Mouse (Mus musculus) heart, embryonic 14.5 days (tissue): ENCODE data around the gene Cpa1. TPM values are rescaled to one million over a fixed set of nuclear protein-coding genes. Genes with fewer than 3 reads are reported as not detected.

ENCODE experiments used
- ATAC-seq: fragments of 200-750 bp; cut with Nextera tagmentation; 2 replicates; pipeline ENCODE4 v1.8.0; 2017; ENCODE audit warnings: low read depth, moderate TSS enrichment; ENCODE audit not compliant: insufficient number of reproducible peaks, insufficient read depth, low FRiP score
- H3K27ac ChIP-seq, 2 experiments: fragments of 200-500 bp in 1 of 2; fragments of 300-500 bp in 1 of 2; sonication (generic) in 1 of 2; replicated peaks in 1 of 2; 2 replicates each; pipeline ENCODE4 v1.5.1; 2012 to 2014; ENCODE audit warnings: low read depth in 2 of 2, low read length in 2 of 2, control low read depth in 1 of 2, mild to moderate bottlenecking in 1 of 2, mixed read lengths in 1 of 2; ENCODE audit not compliant: control insufficient read depth in 1 of 2, insufficient read depth in 1 of 2
- H3K27me3 ChIP-seq: fragments of 300-500 bp; sonication (generic); 2 replicates; pipeline ENCODE4 v1.6.1; 2014; ENCODE audit warnings: mild to moderate bottlenecking, low read length, control low read depth; ENCODE audit not compliant: control insufficient read depth, insufficient read depth
- H3K36me3 ChIP-seq: fragments of 300-500 bp; sonication (generic); 2 replicates; pipeline ENCODE4 v1.6.1; 2014; ENCODE audit warnings: mild to moderate bottlenecking, control low read depth, low read length, mixed read lengths; ENCODE audit not compliant: control insufficient read depth, insufficient read depth
- H3K4me1 ChIP-seq, 2 experiments: fragments of 200-500 bp in 1 of 2; fragments of 300-500 bp in 1 of 2; sonication (generic) in 1 of 2; 2 replicates each; pipeline ENCODE4 v1.6.1; 2012 to 2014; ENCODE audit warnings: low read length in 2 of 2, control low read depth in 1 of 2, mixed read lengths in 1 of 2; ENCODE audit not compliant: control insufficient read depth in 2 of 2, insufficient read depth in 2 of 2
- H3K4me2 ChIP-seq: fragments of 300-500 bp; sonication (generic); 2 replicates; pipeline ENCODE4 v1.6.1; 2014; ENCODE audit warnings: mild to moderate bottlenecking, low read length
- H3K4me3 ChIP-seq, 2 experiments: fragments of 200-500 bp in 1 of 2; fragments of 300-500 bp in 1 of 2; sonication (generic) in 1 of 2; 2 replicates each; pipeline ENCODE4 v1.5.1; 2012 to 2014; ENCODE audit warnings: low read length in 2 of 2, mild to moderate bottlenecking in 2 of 2, control low read depth in 1 of 2, low read depth in 1 of 2, moderate library complexity in 1 of 2; ENCODE audit not compliant: control insufficient read depth in 1 of 2, insufficient read depth in 1 of 2
- H3K9ac ChIP-seq: fragments of 300-500 bp; sonication (generic); 2 replicates; pipeline ENCODE4 v1.6.1; 2014; ENCODE audit warnings: mild to moderate bottlenecking, low read length
- H3K9me3 ChIP-seq: fragments of 300-500 bp; sonication (generic); 2 replicates; pipeline ENCODE4 v1.6.1; 2016; ENCODE audit warnings: low read length, control low read depth; ENCODE audit not compliant: control insufficient read depth
- WGBS: fragments of 180-500 bp; shearing (Covaris S2); extraction: QIAGEN DNeasy Blood & Tissue Kit; methylation state at CpG from one replicate; pipeline ENCODE4 v1.1.7; 2014; 5-methylcytosine and 5-hydroxymethylcytosine counted together
- polyA plus RNA-seq: library from polyadenylated mRNA; unstranded; fragments of >200 nt; fragmentation: Nextera tagmentation; extraction: Ambion mirVana; gene quantifications from 2 replicates; pipeline ENCODE4 v1.2.1, GENCODE M21; 2014

The Cpa1 gene
- polyA plus RNA-seq: 4.5 TPM in 2 replicates

DNA sequence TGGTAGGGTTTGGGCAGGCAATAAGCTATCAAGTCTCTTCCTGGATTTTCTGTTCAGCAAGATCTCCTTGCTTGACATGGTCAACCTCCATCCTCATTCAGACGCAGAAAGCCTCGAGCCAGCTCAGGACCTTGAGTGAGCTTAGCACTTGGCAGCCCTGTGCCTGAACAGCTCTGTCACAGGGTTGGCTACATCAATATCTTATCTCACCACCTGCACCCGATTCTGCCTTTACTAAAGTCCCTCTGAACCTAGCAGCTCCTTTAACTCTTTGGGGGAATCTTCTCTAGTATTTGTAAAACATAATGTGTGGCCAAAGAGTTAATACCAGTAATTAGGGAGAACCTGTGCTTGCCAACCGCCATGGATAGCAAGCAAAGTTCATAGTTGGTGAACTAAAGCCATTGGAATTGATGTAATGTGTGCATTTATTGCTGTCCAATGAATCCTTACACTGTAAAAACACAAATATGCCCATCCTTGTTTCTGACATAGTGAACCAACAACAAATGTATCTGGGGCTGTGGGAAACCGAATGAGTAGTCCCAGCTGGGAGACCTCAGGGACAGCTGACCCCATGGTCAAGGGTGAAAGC is at the start of gene Cpa1:
Gene Cpa1, plus strand, starts transcription at position 545 of the 595 bp plus-strand sequence.
- WGBS: 58% methylated on average over 5 of the region's 5 CpGs
- Histone ChIP-seq H3K27ac (0 out of 4 replicates have a peak within 1 kb of the TSS, but pooled peaks of 1 of the 2 experiments have one; percentile 25), H3K36me3 (no peaks in the 10 kb centered on the region), H3K9me3 (no peaks in the 10 kb centered on the region), H3K4me1 (peaks cover 17% of the 10 kb centered on the region in 2 experiments), H3K27me3 (no peaks in the 10 kb centered on the region), H3K4me2 (no peak within 1 kb of the TSS), H3K9ac (no peak within 1 kb of the TSS), H3K4me3 (no peak within 1 kb of the TSS)
- no peak for ATAC-seq

DNA sequence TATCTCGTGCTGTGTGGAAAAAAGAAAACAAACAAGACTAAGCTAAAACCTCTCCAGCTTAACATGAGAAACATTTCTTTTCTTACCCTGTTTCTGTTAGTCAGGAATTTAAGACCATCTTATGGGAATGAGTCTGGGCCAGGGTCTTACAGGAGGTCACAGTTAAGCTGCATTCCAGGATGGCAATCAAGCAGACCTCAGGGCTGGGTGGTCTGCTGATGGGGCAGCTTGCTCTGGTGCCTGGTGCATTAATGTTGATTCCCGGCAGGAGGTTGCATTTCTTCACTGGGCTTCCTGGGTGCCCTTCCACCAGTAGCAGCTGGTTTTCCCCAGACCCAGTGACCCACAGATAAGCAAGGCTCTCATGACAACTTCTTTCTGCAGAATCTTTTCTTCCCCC is 49.2 kb upstream of the Cpa1 start:
- Histone ChIP-seq H3K9ac (no peak overlapping the region), H3K9me3 (no peaks in the 10 kb centered on the region), H3K4me1 (peaks cover 0 to 5% of the 10 kb centered on the region in 2 experiments; a peak in 2 of 4 replicates), H3K4me2 (no peak overlapping the region), H3K27ac (0 out of 4 replicates have a peak overlapping the region, but pooled peaks have one; percentile 2 to 11), H3K27me3 (no peaks in the 10 kb centered on the region), H3K4me3 (no peak overlapping the region), H3K36me3 (no peaks in the 10 kb centered on the region)
- 26% methylated on average over 2 of the region's 2 CpGs for WGBS
- ATAC-seq: no peak

DNA sequence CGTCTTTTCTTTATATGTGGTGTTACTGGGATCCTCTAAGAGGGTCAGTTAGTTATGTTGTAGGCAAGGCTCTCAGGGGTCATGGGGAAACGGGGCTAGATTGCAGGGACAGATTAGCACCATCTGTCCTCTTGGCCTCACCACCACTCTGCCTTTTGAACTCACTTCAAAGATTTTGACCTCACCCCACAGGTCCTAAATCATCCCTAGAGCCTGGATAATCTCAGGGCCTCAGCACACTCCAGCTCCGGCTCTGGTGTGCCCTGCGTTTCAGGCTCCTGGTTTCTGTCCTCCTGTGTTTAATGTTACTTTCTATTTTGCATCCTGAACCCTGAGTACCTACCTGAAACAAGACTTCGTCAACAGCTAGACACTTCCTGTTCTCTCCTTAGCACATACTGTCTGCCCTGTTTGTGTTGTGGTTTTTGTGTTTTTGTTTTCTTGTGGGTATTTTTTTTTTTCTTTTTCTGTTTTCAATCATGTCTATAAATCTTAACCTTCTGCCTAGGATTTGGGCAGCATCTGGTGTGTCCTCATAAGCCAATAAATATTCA is 47.1 kb upstream of the Cpa1 start:
- ATAC-seq: no peak
- peaks cover 0 to 5% of the 10 kb centered on the region in 2 experiments; a peak in 2 of 4 replicates for H3K4me1 ChIP-seq
- H3K9me3 ChIP-seq: no peaks in the 10 kb centered on the region
- H3K4me3 ChIP-seq: no peak overlapping the region
- WGBS: 54% methylated on average over 5 of the region's 5 CpGs
- no peaks in the 10 kb centered on the region for H3K27me3 ChIP-seq
- H3K9ac ChIP-seq: no peak overlapping the region
- no peaks in the 10 kb centered on the region for H3K36me3 ChIP-seq
- no peak overlapping the region for H3K27ac ChIP-seq
- no peak overlapping the region for H3K4me2 ChIP-seq

DNA sequence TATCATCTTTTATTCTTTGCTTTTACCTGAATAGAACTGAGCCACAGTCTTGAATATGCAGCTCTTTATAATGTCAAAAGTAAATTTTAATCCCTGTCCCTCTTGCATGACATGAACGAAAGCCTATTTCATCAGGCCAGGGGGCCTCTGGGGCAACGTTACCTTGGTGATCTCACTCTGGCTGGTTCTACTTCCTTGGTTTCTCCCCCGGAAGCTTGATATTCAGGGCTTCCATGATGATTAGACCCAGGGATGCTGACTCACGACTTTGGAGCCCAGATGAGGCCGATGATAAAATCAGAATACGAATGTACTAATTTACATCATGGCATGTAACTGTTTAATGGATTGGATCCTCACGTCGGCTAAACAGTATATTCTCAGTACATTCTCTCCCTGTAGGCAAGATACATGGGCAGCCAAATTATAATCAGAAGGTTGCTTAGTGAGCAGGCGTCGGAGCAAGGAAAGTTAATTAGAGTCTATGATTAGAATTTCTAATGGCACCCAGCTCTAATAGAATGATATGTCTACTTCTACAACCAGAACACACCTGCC is 46.5 kb upstream of the Cpa1 start:
- Histone ChIP-seq H3K4me1 (peaks cover 0 to 5% of the 10 kb centered on the region in 2 experiments; a peak in 2 of 4 replicates), H3K27me3 (no peaks in the 10 kb centered on the region), H3K27ac (no peak overlapping the region), H3K4me2 (no peak overlapping the region), H3K4me3 (no peak overlapping the region), H3K36me3 (no peaks in the 10 kb centered on the region), H3K9ac (no peak overlapping the region), H3K9me3 (no peaks in the 10 kb centered on the region)
- 78% methylated on average over 10 of the region's 10 CpGs for WGBS
- ATAC-seq: no peak

DNA sequence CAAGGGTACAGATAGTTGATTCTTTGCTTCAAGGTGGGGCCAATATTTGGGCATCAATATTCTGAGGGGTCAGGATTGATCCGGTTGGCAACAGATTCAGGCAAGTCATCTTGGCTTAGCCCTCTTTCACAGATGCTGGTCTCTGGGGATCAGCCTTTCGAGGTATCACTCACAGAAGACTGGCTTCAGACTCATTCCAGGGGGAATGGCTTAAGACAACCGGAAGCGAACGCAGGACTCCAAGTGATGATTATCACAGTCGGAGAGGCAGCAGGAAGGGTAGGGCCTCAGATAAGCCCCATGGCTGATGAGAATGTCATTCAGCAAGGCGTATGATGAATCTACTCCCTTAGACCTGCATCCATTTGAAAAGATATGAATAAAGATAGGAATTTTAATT is 44.7 kb upstream of the Cpa1 start:
- Histone ChIP-seq H3K9ac (no peak overlapping the region), H3K4me1 (peaks cover 0 to 5% of the 10 kb centered on the region in 2 experiments; a peak in 2 of 4 replicates), H3K36me3 (no peaks in the 10 kb centered on the region), H3K9me3 (no peaks in the 10 kb centered on the region), H3K27me3 (no peaks in the 10 kb centered on the region), H3K4me2 (no peak overlapping the region), H3K4me3 (no peak overlapping the region), H3K27ac (no peak overlapping the region)
- no peak for ATAC-seq
- 45% methylated on average over 7 of the region's 7 CpGs for WGBS

DNA sequence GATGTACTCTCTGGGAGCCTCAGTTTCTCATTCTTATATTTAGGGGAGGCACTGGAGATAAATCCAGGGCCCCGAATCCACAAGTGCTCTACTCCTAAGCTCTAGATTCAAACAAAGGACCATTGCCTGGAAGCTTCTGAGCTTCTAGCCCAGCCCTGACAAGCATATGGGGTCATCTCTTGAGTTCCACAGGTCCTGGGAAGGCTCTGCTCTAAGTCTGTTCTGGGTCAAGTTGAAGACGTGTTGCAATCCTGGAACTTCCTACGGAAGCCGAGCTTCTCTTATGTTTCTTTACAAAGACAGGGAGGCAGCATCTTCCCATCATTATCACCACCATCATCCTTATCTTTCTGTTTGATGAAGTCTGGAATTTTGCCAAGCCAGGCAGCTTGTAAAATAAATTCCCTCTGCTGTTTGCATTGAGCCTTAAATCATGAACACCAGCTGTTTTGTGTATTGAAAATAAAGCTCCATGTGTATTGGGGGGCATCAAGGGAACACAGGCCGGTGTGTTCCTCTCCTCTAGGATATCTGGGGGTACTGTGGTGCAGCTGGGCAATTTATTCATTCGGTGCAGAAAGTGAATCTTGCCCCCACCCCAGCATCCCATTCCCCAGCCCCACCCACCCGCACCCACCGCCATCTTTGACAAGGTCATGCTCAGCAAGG is 42.7 kb upstream of the Cpa1 start:
- Histone ChIP-seq H3K4me3 (no peak overlapping the region), H3K9me3 (no peaks in the 10 kb centered on the region), H3K27ac (no peak overlapping the region), H3K9ac (no peak overlapping the region), H3K4me1 (peaks cover 0 to 2% of the 10 kb centered on the region in 2 experiments; a peak in 1 of 4 replicates), H3K4me2 (no peak overlapping the region), H3K27me3 (no peaks in the 10 kb centered on the region), H3K36me3 (no peaks in the 10 kb centered on the region)
- no peak for ATAC-seq
- WGBS: 87% methylated on average over 8 of the region's 8 CpGs

DNA sequence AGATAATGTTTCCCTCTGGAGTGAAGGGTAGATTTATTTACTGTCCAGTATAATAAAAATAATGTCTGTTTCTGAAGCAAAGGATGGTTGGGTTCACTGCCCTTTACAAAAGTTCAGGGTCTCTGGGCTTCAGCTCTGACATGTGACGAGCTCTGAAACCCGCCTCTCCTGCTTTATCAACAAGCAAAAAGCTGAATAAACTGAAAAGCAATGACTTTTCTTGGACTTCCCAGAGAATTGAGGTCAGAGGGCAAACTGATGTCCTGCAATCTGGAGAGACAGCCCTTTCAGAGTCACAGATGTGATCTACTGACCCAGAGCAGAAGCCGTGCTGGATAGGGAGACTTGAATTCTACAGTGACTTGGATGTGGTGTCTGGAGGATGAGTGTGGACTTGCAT is 39.0 kb upstream of the Cpa1 start:
- no peaks in the 10 kb centered on the region for H3K27me3 ChIP-seq
- ATAC-seq: no peak
- H3K4me3 ChIP-seq: no peak overlapping the region
- no peak overlapping the region for H3K4me2 ChIP-seq
- no peak overlapping the region for H3K9ac ChIP-seq
- no peaks in the 10 kb centered on the region for H3K36me3 ChIP-seq
- no peaks in the 10 kb centered on the region for H3K9me3 ChIP-seq
- no peak overlapping the region for H3K27ac ChIP-seq
- H3K4me1 ChIP-seq: no peaks in the 10 kb centered on the region
- WGBS: 63% methylated on average over 3 of the region's 3 CpGs
